Mouse (Mus musculus) CH12.LX (cell line): Measurements from ENCODE around the gene Gm20388. TPM values are rescaled to one million over a fixed set of nuclear protein-coding genes. Genes with fewer than 3 reads are reported as not detected.

ENCODE experiments used
- DNase-seq: peaks from one replicate; pipeline ENCODE4 v3.0.0-alpha.2; 2013; ENCODE audit errors: extremely low read depth
- H3K27ac ChIP-seq: 2 replicates; pipeline ENCODE4 v1.5.1; 2012; ENCODE audit warnings: low read depth, mild to moderate bottlenecking, control low read depth, moderate library complexity; ENCODE audit not compliant: insufficient read depth
- H3K27me3 ChIP-seq: replicated peaks from 2 replicates; pipeline ENCODE3; 2012; ENCODE audit warnings: inconsistent platforms
- H3K36me3 ChIP-seq, 2 experiments: replicated peaks in 1 of 2; 2 replicates each; pipeline versions ENCODE3 to v1.6.1; 2012; ENCODE audit warnings: inconsistent platforms in 1 of 2, low read length in 1 of 2, mild to moderate bottlenecking in 1 of 2, mixed read lengths in 1 of 2, moderate library complexity in 1 of 2; ENCODE audit not compliant: control insufficient read depth in 1 of 2, insufficient read depth in 1 of 2
- H3K4me1 ChIP-seq, 2 experiments: 2 replicates each; pipeline ENCODE4 v1.6.1; 2012; ENCODE audit warnings: inconsistent platforms in 1 of 2, moderate library complexity in 1 of 2; ENCODE audit not compliant: insufficient read depth in 2 of 2, control insufficient read depth in 1 of 2
- H3K4me2 ChIP-seq: 2 replicates; pipeline ENCODE4 v1.6.1; 2012; ENCODE audit warnings: low read depth, mild to moderate bottlenecking, control low read depth; ENCODE audit not compliant: poor library complexity, insufficient read depth, severe bottlenecking
- H3K4me3 ChIP-seq, 3 experiments: fragments of 150-350 bp in 1 of 3; sonication (generic) in 1 of 3; replicated peaks in 1 of 3; 2 replicates each; pipeline versions ENCODE3 to v1.5.1; 2011 to 2012; ENCODE audit warnings: low read depth in 2 of 3, low read length in 2 of 3, mild to moderate bottlenecking in 2 of 3, moderate library complexity in 2 of 3, control low read depth in 1 of 3, improper control_type of control experiment in 1 of 3, inconsistent platforms in 1 of 3, mixed read lengths in 1 of 3; ENCODE audit not compliant: poor library complexity in 1 of 3
- H3K79me2 ChIP-seq: replicated peaks from 2 replicates; pipeline ENCODE4 v1.6.1; 2012; ENCODE audit warnings: mild to moderate bottlenecking, moderate library complexity; ENCODE audit not compliant: control insufficient read depth, poor library complexity, insufficient read depth, severe bottlenecking; ENCODE audit errors: extremely low read depth
- H3K9ac ChIP-seq: 2 replicates; pipeline ENCODE4 v1.6.1; 2012; ENCODE audit warnings: low read depth, mild to moderate bottlenecking, control low read depth, moderate library complexity; ENCODE audit not compliant: insufficient read depth
- H3K9me3 ChIP-seq: replicated peaks from 2 replicates; pipeline ENCODE3; 2012; ENCODE audit warnings: low read length, inconsistent platforms, mixed read lengths
- CHD1 ChIP-seq: IDR thresholded peaks from 2 replicates; pipeline ENCODE4 v1.6.1; 2012; ENCODE audit warnings: low read depth, low read length, improper control_type of control experiment, inconsistent platforms
- CHD2 ChIP-seq: IDR thresholded peaks from 2 replicates; pipeline ENCODE4 v1.6.1; 2011; ENCODE audit warnings: low read length, improper control_type of control experiment
- E2F4 ChIP-seq: IDR thresholded peaks from 2 replicates; pipeline ENCODE4 v1.6.1; 2011; ENCODE audit warnings: low read depth, low read length, improper control_type of control experiment; ENCODE audit not compliant: insufficient replicate concordance
- ETS1 ChIP-seq: conservative IDR thresholded peaks from 2 replicates; pipeline ENCODE4 v1.6.1; 2012; ENCODE audit warnings: low read depth, mild to moderate bottlenecking, inconsistent platforms, low read length, improper control_type of control experiment, moderate library complexity
- GABPA ChIP-seq: IDR thresholded peaks from 2 replicates; pipeline ENCODE4 v1.6.1; 2012; ENCODE audit warnings: low read depth, low read length, improper control_type of control experiment, inconsistent platforms; ENCODE audit not compliant: insufficient replicate concordance
- IRF4 ChIP-seq: IDR thresholded peaks from 2 replicates; pipeline ENCODE4 v1.6.1; 2014; ENCODE audit warnings: low read depth, mild to moderate bottlenecking, inconsistent platforms, low read length, improper control_type of control experiment
- JUND ChIP-seq: conservative IDR thresholded peaks from 2 replicates; pipeline ENCODE4 v1.6.1; 2011; ENCODE audit warnings: low read depth, low read length, improper control_type of control experiment
- MAZ ChIP-seq: IDR thresholded peaks from 2 replicates; pipeline ENCODE4 v1.6.1; 2012; ENCODE audit warnings: low read depth, mild to moderate bottlenecking, inconsistent platforms, low read length, improper control_type of control experiment, moderate library complexity
- MXI1 ChIP-seq: IDR thresholded peaks from 2 replicates; pipeline ENCODE4 v1.6.1; 2011; ENCODE audit warnings: mild to moderate bottlenecking, low read depth, low read length, improper control_type of control experiment
- NELFE ChIP-seq: IDR thresholded peaks from 2 replicates; pipeline ENCODE4 v1.6.1; 2011; ENCODE audit warnings: low read depth, low read length, improper control_type of control experiment
- NRF1 ChIP-seq: IDR thresholded peaks from 2 replicates; pipeline ENCODE4 v1.6.1; 2014; ENCODE audit warnings: low read depth, mild to moderate bottlenecking, inconsistent platforms, low read length, improper control_type of control experiment, moderate library complexity
- POLR2AphosphoS2 ChIP-seq: IDR thresholded peaks from 2 replicates; pipeline ENCODE4 v1.6.1; 2011; ENCODE audit warnings: low read depth, low read length, improper control_type of control experiment
- RAD21 ChIP-seq: IDR thresholded peaks from 2 replicates; pipeline ENCODE4 v1.6.1; 2011; ENCODE audit warnings: low read depth, mild to moderate bottlenecking, low read length, improper control_type of control experiment, moderate library complexity
- SMC3 ChIP-seq: IDR thresholded peaks from 2 replicates; pipeline ENCODE4 v1.6.1; 2011; ENCODE audit warnings: low read depth, low read length, improper control_type of control experiment
- UBTF ChIP-seq: IDR thresholded peaks from 2 replicates; pipeline ENCODE4 v1.6.1; 2012; ENCODE audit warnings: low read depth, mild to moderate bottlenecking, inconsistent platforms, low read length, improper control_type of control experiment, moderate library complexity
- USF1 ChIP-seq: IDR thresholded peaks from 2 replicates; pipeline ENCODE4 v1.6.1; 2014; ENCODE audit warnings: low read depth, mild to moderate bottlenecking, inconsistent platforms, low read length, improper control_type of control experiment
- ZC3H11A ChIP-seq: IDR thresholded peaks from 2 replicates; pipeline ENCODE4 v1.6.1; 2012; ENCODE audit warnings: low read depth, mild to moderate bottlenecking, inconsistent platforms, low read length, improper control_type of control experiment
- dilution Hi-C: fragments of 300-500 bp; cut with MboI; formaldehyde crosslinking; loops from 2 replicates; pipeline ENCODE4 v1.14.3; 2020; ENCODE audit warnings: low sequenced_read_pairs; ENCODE audit not compliant: extremely low pct_unique_long_range_greater_than_20kb, extremely low pct_ligation_motif_present
- in situ Hi-C: fragments of 300-500 bp; cut with MboI; formaldehyde crosslinking; loops from 3 replicates; pipeline ENCODE4 v1.14.3; 2019; ENCODE audit warnings: low sequenced_read_pairs, low pct_ligation_motif_present, low pct_unique_long_range_greater_than_20kb, mixed read lengths
- polyA plus RNA-seq: library from polyadenylated mRNA; unstranded; fragments of >175 nt; gene quantifications from 2 replicates; pipeline ENCODE4 v1.2.1, GENCODE M21; 2012; ENCODE audit warnings: low read depth; ENCODE audit not compliant: insufficient read length
- total RNA-seq, 2 experiments: library from RNA; depleted of rRNA; stranded (reverse); fragments of 300-350 nt in 1 of 2; fragments of >200 nt in 1 of 2; gene quantifications; 2 replicates each; pipeline ENCODE4 v1.2.3; 2012 to 2014

Gene Gm20388
- total and polyA plus RNA-seq, 3 experiments, result 14.8 to 26.3 (median 22.2) TPM

DNA sequence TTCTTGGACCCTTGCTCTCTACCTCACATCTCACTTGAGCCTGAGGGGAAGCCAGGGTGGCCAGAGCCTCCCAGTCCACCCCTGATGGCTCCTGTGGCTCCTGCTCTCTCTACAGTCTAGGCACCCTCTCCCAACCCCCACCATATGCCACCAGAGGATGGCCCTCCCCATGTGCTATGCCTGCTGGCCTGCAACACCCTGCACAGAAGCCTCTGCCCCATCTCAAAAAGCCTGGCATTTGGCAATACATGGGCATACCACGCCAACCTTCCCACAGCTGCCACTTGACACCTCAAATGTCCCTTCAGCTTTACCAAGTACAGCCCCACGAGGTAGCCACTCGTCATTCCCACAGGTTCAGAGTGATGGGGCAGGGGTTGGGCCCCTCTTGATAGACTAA lies 1732.2 kb downstream of the Gm20388 start:
- Histone ChIP-seq H3K9ac (no peak overlapping the region), H3K4me2 (no peak overlapping the region), H3K27me3 (peaks cover 88% of the 10 kb centered on the region), H3K36me3 (no peaks in the 10 kb centered on the region), H3K27ac (no peak overlapping the region), H3K4me1 (no peaks in the 10 kb centered on the region), H3K79me2 (no peaks in the 10 kb centered on the region), H3K4me3 (no peak overlapping the region), H3K9me3 (no peaks in the 10 kb centered on the region)
- no peak for DNase-seq
- dilution Hi-C loops, result no loop called here
- in situ Hi-C loops, result no loop called here
- TF ChIP-seq ETS1, result no peak
- TF ChIP-seq MXI1, result no peak
- TF ChIP-seq RAD21, result no peak
- TF ChIP-seq USF1, result no peak
- TF ChIP-seq E2F4, result no peak

DNA sequence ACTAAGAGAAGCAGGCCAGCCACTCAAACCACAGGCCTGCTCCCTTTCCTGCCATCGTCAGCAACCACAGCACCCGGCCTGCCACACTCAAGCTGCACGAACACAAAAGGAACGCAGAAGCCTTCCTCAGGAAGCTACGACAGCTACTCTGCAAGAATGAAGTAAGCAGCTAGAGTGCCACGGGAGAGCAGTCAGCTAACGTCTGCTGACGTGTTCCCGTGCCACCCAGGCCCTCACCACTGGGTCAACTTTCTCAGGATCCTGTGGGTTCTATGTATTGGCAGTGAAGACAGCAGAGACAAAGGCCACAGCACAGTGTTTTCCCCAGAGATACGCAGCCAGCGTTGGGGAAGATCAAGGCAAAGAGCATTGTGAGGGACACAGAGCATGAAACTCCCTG lies 1732.7 kb downstream of the Gm20388 start:
- in situ Hi-C loops (no loop called here), dilution Hi-C loops (no loop called here)
- Histone ChIP-seq H3K4me2 (no peak overlapping the region), H3K79me2 (no peaks in the 10 kb centered on the region), H3K27ac (no peak overlapping the region), H3K4me1 (no peaks in the 10 kb centered on the region), H3K9me3 (no peaks in the 10 kb centered on the region), H3K36me3 (no peaks in the 10 kb centered on the region), H3K4me3 (no peak overlapping the region), H3K9ac (no peak overlapping the region), H3K27me3 (peaks cover 88% of the 10 kb centered on the region)
- no peak for TF ChIP-seq POLR2AphosphoS2
- no peak for TF ChIP-seq NELFE
- no peak for TF ChIP-seq CHD2
- TF ChIP-seq NRF1, result no peak
- no peak for TF ChIP-seq UBTF
- no peak for TF ChIP-seq GABPA
- no peak for TF ChIP-seq JUND
- TF ChIP-seq CHD1, result no peak
- no peak for TF ChIP-seq ZC3H11A
- TF ChIP-seq SMC3, result no peak
- no peak for TF ChIP-seq MAZ
- TF ChIP-seq IRF4, result no peak
- no peak for DNase-seq
